Mouse (Mus musculus) kidney, embryonic 15.5 days (tissue): ENCODE results near the gene Angel2. TPM values are rescaled to one million over a fixed set of nuclear protein-coding genes. Genes with fewer than 3 reads are reported as not detected.
A peak's percentile ranks its signal among the peaks of the same experiment; 100 is the strongest.

Experiments
- ATAC-seq: fragments of 200-750 bp; cut with Nextera tagmentation; replicated peaks from 2 replicates; pipeline ENCODE4 v1.8.0; 2017; ENCODE audit warnings: moderate TSS enrichment; ENCODE audit not compliant: low FRiP score
- H3K27ac ChIP-seq: fragments of 300-500 bp; sonication (generic); 2 replicates; pipeline ENCODE4 v1.5.1; 2015; ENCODE audit warnings: mild to moderate bottlenecking, inconsistent platforms
- H3K27me3 ChIP-seq: fragments of 300-500 bp; sonication (generic); 2 replicates; pipeline ENCODE4 v1.6.1; 2015; ENCODE audit warnings: inconsistent platforms
- H3K36me3 ChIP-seq: fragments of 300-500 bp; sonication (generic); 2 replicates; pipeline ENCODE4 v1.6.1; 2015; ENCODE audit warnings: inconsistent platforms
- H3K4me1 ChIP-seq: fragments of 300-500 bp; sonication (generic); 2 replicates; pipeline ENCODE4 v1.6.1; 2015; ENCODE audit warnings: inconsistent platforms
- H3K4me2 ChIP-seq: fragments of 300-500 bp; sonication (generic); 2 replicates; pipeline ENCODE4 v1.6.1; 2015; ENCODE audit warnings: moderate library complexity, mild to moderate bottlenecking, inconsistent platforms
- H3K4me3 ChIP-seq: fragments of 300-500 bp; sonication (generic); replicated peaks from 2 replicates; pipeline ENCODE4 v1.5.1; 2015; ENCODE audit warnings: mild to moderate bottlenecking, inconsistent platforms
- H3K9ac ChIP-seq: fragments of 300-500 bp; sonication (generic); 2 replicates; pipeline ENCODE4 v1.6.1; 2015; ENCODE audit warnings: mild to moderate bottlenecking, inconsistent platforms
- H3K9me3 ChIP-seq: fragments of 300-500 bp; sonication (generic); replicated peaks from 2 replicates; pipeline ENCODE4 v1.6.1; 2016; ENCODE audit warnings: inconsistent platforms
- WGBS: fragments of 180-500 bp; shearing (Covaris S2); methylation state at CpG from one replicate; pipeline ENCODE4 v1.1.7; 2015; ENCODE audit warnings: mixed read lengths; 5-methylcytosine and 5-hydroxymethylcytosine counted together
- polyA plus RNA-seq: library from polyadenylated mRNA; unstranded; fragments of >200 nt; fragmentation: Nextera tagmentation; extraction: Ambion mirVana; gene quantifications from 2 replicates; pipeline ENCODE4 v1.2.1, GENCODE M21; 2015

The Angel2 gene
- polyA plus RNA-seq, 1 experiment from 2014 or later: 45.7 TPM

DNA sequence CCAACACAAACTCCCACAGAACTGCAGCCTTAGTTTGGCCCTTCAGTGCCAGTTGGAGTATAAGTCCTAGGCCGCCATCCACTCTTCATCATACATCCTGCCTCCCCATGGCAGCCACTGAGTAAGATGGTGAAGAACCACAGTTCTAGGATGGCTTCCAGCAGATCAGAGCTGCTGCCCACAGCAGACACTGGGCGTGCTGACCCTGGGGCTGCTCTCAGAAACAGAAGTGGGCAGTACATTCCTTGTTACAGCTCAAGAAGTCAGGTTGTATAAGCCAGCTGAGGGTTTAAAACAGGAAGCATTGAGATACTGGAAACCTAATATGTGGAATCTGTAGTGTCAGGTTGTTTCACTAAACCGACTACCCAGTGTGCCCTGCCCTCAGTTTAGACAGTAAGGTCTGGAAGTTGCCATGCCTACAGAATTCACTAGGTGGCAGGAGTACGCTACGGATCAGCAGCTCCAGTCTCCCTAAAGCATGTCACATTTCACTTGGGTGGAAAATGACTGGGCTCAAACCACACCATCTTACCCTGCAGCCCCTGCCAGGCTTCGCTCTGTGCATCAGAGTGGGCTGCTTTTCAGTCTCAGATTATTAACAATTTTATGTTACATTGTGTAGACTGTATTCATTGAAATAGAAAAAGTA is 19.3 kb downstream of the Angel2 start:
- 47% methylated on average over 6 of the region's 6 CpGs for WGBS
- no peak overlapping the region for H3K9ac ChIP-seq
- peaks cover 94% of the 10 kb centered on the region for H3K36me3 ChIP-seq

DNA sequence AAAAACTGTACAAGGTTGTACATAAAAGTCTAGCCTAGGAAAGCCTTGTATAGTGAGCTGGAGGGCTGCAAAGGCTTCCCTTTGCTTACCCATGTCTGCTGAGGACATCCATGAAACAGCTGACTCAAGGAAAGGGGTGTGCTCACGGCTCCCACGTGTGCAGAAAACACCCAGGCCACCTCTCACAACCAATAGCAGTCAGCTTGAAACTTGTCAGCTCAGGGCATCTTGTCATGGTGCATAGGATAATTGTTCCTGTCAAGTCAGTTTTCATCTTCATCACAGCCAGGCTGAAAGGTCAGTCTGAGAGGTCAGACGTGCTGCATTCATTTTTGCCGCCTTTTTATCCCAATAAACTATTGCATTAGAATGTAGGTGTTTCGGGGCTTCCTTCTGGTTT is 23.1 kb downstream of the Angel2 start:
- no peak for ATAC-seq
- 64% methylated on average over 5 of the region's 5 CpGs for WGBS

More for the DNA sequence above, 19.3 kb downstream of the Angel2 start:
- no peak overlapping the region for H3K4me2 ChIP-seq
- H3K4me1 ChIP-seq: no peaks in the 10 kb centered on the region
- no peaks in the 10 kb centered on the region for H3K27me3 ChIP-seq
- H3K27ac ChIP-seq: no peak overlapping the region
- ATAC-seq: peak; percentile 79
- no peaks in the 10 kb centered on the region for H3K9me3 ChIP-seq
- no peak overlapping the region for H3K4me3 ChIP-seq

DNA sequence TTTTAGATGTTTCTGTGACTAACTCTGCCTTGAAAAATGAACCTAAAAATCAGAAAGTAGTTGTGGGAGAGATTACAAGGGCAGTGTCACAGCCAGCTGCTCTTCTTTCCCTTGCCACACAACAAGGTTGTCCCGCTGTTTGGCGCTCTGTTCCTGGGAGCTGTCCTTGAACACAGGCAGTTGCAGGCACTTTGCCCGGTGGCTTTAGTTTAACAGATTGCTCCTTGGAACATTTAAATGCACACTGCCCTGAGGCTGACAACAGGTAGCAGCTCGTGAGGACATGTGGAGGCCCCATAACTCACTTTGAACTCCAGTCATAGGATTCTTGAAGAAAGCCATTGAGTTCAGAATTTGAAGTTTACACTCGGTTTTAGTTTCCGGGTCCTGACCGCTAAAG is 23.5 kb downstream of the Angel2 start:
- WGBS: 63% methylated on average over 7 of the region's 7 CpGs
- Histone ChIP-seq H3K36me3 (peaks cover 91% of the 10 kb centered on the region), H3K27me3 (no peaks in the 10 kb centered on the region), H3K27ac (0 out of 2 replicates have a peak overlapping the region, but pooled peaks have one; percentile 7), H3K4me3 (no peak overlapping the region), H3K4me2 (no peak overlapping the region), H3K4me1 (no peaks in the 10 kb centered on the region), H3K9me3 (no peaks in the 10 kb centered on the region), H3K9ac (no peak overlapping the region)
- ATAC-seq: no peak

More for the DNA sequence above, 23.1 kb downstream of the Angel2 start:
- no peak overlapping the region for H3K4me2 ChIP-seq
- no peaks in the 10 kb centered on the region for H3K4me1 ChIP-seq
- no peak overlapping the region for H3K9ac ChIP-seq
- no peak overlapping the region for H3K4me3 ChIP-seq
- H3K27ac ChIP-seq: no peak overlapping the region
- peaks cover 91% of the 10 kb centered on the region for H3K36me3 ChIP-seq
- no peaks in the 10 kb centered on the region for H3K27me3 ChIP-seq
- no peaks in the 10 kb centered on the region for H3K9me3 ChIP-seq

DNA sequence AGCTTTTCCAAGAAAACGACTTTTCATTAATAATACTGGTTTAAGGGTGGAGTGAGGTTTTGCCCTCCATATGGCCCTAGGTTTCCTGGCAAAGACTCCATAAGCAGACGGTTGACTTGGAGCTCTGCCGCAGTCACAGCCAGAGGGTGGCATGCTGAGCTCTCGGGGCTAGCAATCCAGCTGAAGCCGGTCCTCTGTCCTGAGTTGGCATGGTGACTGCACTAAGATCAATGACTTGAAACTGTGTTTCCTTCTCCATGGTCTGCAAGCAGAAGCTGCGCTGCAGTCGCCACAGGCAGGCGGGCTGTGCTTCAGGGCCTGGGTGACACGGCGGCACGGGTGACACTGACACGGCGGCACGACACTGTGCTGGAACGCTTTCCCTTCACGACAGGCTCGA is 23.9 kb downstream of the Angel2 start:
- H3K4me3 ChIP-seq: no peak overlapping the region
- H3K4me1 ChIP-seq: no peaks in the 10 kb centered on the region
- H3K27me3 ChIP-seq: no peaks in the 10 kb centered on the region
- peaks cover 91% of the 10 kb centered on the region for H3K36me3 ChIP-seq
- ATAC-seq: no peak
- no peak overlapping the region for H3K4me2 ChIP-seq
- H3K27ac ChIP-seq: 0 out of 2 replicates have a peak overlapping the region, but pooled peaks have one; percentile 7
- no peaks in the 10 kb centered on the region for H3K9me3 ChIP-seq
- 80% methylated on average over 17 of the region's 17 CpGs for WGBS
- no peak overlapping the region for H3K9ac ChIP-seq

DNA sequence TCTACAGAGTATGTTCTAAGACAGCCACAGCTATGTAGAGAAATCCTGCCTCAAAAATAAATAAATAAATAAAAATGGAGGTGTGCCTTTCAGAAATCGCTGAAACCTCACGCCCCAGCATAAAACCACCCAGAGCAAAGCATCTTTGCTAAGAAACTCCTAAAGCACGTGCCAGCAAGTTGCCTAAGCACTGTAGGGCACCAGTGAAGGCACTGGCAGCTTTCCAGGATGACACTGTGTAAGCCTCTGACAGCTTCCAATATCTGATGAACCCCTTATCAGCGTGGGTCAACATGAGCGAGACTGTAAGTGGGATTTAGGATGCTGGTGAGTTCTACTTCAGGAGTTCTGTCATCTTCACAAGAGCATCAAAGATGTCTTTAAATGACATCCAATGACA is 26.1 kb downstream of the Angel2 start:
- Histone ChIP-seq H3K4me2 (no peak overlapping the region), H3K27ac (no peak overlapping the region), H3K9me3 (no peaks in the 10 kb centered on the region), H3K9ac (no peak overlapping the region), H3K36me3 (peaks cover 94% of the 10 kb centered on the region), H3K4me3 (no peak overlapping the region), H3K4me1 (no peaks in the 10 kb centered on the region), H3K27me3 (no peaks in the 10 kb centered on the region)
- ATAC-seq: no peak
- WGBS: 88% methylated on average over 5 of the region's 5 CpGs

DNA sequence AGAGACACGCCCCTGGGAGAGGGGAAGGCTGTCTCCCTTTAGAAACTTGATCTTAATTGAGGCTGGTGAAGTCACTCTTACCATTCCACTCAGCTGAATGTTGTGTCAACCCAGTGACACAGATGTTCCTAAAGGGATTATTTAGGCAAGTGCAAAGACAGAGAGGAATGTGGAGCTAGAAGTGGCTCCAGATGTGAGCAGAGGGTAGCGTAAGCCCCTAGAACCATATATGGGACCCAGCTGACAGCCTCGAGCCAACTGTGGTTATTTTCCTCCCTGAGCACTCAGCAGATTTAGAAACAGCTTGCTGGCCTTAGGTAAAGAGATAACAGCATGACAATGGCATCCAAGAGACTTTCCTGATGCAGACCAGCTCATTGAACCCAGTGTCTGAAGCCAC is 28.1 kb downstream of the Angel2 start:
- H3K27me3 ChIP-seq: no peaks in the 10 kb centered on the region
- H3K27ac ChIP-seq: no peak overlapping the region
- no peak overlapping the region for H3K4me2 ChIP-seq
- H3K4me1 ChIP-seq: no peaks in the 10 kb centered on the region
- ATAC-seq: no peak
- H3K9ac ChIP-seq: no peak overlapping the region
- no peak overlapping the region for H3K4me3 ChIP-seq
- no peaks in the 10 kb centered on the region for H3K9me3 ChIP-seq
- H3K36me3 ChIP-seq: peaks cover 94% of the 10 kb centered on the region
- WGBS: 85% methylated on average over 3 of the region's 3 CpGs

DNA sequence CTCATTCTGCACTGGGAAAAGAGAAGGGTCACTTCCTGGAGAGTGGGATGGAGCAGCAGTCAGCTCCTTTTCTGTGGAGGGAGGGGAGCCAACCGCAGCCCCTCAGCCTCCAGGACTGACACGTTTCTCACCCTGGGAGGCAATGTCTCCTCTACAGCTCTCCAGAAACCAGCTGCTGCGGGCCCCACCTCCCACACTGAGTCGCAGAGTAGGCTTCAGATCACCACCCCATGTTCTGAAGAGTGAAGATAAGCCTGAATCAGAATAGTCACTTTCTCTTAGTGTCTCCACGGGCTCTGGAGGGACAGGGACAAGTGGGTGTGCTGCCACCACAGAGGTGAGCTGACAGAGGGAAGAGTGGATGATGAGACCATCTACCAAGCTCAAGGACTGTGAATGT is 33.9 kb downstream of the Angel2 start:
- no peak overlapping the region for H3K4me2 ChIP-seq
- H3K4me3 ChIP-seq: no peak overlapping the region
- no peak overlapping the region for H3K27ac ChIP-seq
- ATAC-seq: no peak
- H3K27me3 ChIP-seq: no peaks in the 10 kb centered on the region
- 70% methylated on average over 5 of the region's 5 CpGs for WGBS
- peaks cover 81% of the 10 kb centered on the region for H3K36me3 ChIP-seq
- H3K9me3 ChIP-seq: no peaks in the 10 kb centered on the region
- no peaks in the 10 kb centered on the region for H3K4me1 ChIP-seq
- no peak overlapping the region for H3K9ac ChIP-seq

DNA sequence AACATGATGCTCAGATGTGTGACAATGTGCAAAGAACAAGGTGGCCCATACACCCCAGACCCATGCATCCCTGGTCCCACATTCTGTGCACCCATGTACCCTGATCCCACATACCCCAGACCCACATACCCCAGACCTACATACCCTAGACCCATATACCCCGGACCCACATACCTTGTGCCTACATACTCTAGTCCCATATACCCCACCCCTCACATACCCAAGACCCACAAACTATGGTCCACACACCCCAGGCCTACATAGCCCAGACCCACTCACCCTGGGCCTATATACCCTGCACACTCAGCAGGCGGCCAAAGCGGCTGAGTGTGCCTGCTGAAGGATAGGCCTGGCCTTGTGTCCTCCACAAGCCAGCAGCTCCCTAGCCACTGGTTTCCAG is 37.8 kb downstream of the Angel2 start:
- peaks cover 58% of the 10 kb centered on the region for H3K36me3 ChIP-seq
- no peak overlapping the region for H3K4me3 ChIP-seq
- H3K9ac ChIP-seq: no peak overlapping the region
- H3K27me3 ChIP-seq: no peaks in the 10 kb centered on the region
- ATAC-seq: no peak
- no peak overlapping the region for H3K27ac ChIP-seq
- H3K4me2 ChIP-seq: no peak overlapping the region
- 90% methylated on average over 3 of the region's 3 CpGs for WGBS
- no peaks in the 10 kb centered on the region for H3K4me1 ChIP-seq
- no peaks in the 10 kb centered on the region for H3K9me3 ChIP-seq

DNA sequence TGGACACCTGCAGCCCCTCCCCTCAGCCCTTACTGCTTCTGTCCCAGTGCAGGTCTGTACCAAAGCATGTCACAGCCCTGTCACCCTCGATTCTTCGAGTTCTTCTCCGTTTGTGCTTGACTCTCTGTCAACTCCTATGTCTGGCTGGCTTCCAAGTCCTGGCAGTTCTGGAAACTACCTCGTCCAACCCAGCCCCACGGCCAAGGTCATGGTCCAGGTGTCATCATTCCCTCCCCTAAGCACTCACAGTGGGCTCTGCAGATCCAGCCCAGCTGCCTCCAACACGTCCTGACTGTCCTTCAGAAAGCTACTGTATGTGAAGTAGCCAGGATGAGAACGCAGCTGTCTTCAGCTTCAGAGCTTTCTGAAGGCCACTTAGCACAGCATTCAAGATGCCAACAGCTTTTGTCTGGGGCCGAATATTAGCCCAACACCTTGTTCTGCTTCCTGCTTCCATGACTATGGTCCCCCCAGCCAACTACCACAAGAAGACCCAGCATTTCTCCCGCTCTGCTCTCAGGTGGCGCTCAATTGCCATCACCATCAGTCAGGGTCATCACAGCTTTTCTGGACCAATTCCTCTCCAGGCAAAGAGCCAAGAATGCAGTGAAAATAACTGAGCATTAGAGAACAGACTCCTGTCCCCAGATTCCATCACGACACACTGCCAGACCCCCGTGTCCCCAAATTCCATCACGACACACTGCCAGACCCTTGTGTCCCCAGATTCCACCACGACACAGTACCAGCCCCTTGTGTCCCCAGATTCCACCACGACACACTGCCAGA is 40.3 kb downstream of the Angel2 start:
- Histone ChIP-seq H3K4me1 (peaks cover 3% of the 10 kb centered on the region; the same call in 1 of the 2 replicates), H3K9ac (no peak overlapping the region), H3K4me3 (no peak overlapping the region), H3K4me2 (no peak overlapping the region), H3K36me3 (peaks cover 52% of the 10 kb centered on the region), H3K27ac (no peak overlapping the region), H3K27me3 (no peaks in the 10 kb centered on the region), H3K9me3 (no peaks in the 10 kb centered on the region)
- 81% methylated on average over 15 of the region's 15 CpGs for WGBS
- no peak for ATAC-seq

DNA sequence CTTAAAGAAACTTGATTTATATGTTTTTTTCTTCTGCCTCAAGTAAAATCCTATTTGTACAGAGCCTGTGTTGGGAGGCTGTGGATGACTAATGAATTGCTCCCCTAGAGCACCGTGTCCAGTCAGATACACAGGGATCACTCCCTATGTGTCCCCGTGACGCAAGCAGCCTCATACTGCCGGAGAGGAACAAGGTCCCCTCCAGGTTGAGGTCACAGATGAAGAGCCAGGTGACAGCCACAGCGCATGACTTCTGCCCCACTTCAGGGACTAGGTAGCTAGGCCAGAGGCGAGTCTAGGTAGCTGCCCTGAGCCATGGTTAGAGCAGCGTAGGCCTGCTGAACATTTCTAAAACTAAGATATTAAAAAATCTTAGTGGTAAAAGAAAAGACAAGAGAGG is 43.1 kb downstream of the Angel2 start:
- H3K27ac ChIP-seq: no peak overlapping the region
- no peak overlapping the region for H3K4me2 ChIP-seq
- H3K9me3 ChIP-seq: no peaks in the 10 kb centered on the region
- WGBS: 87% methylated on average over 7 of the region's 7 CpGs
- peaks cover 64% of the 10 kb centered on the region for H3K36me3 ChIP-seq
- H3K9ac ChIP-seq: no peak overlapping the region
- ATAC-seq: no peak
- H3K4me3 ChIP-seq: no peak overlapping the region
- H3K4me1 ChIP-seq: peaks cover 3% of the 10 kb centered on the region; the same call in 1 of the 2 replicates
- no peaks in the 10 kb centered on the region for H3K27me3 ChIP-seq

DNA sequence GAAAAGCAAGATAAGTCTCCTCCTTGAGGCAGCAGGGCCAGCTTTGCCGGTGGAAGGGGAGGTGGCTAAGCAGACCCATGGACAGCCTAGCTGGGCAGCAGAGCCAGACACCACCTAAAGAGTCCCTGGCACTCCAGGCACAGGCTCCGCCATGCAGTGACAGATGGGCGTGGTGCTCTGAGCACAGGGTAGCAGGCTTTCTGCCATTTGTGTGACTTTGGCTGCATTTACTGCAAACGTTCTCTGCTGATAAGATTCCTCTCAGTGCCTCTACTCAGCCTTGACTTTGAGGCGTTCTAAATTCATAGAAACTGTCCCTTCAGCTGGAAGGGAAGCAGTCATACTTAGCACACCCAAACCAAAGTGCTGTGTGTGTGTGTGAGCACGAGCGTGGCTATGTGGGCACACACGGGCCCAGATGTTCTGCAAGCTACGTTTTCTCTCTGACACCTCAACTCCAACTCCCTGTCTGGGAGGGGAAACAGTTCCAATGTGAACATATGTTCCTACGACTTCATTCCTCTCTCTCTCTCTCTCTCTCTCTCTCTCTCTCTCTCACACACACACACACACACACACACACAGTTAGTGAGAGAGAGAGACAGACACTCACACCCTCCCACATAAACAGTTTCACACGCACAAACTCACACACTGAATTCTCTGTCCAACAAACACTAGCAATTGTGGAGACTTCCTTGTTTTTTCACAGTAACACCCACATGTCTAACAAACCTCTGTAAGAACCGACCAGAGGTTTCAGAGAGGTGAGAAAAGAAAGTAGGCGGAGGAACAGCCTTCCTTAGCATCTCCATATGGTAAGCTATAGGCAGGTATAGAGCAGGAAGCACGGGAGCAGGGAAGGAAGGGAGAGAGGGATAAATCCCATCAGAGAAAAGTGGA is 47.0 kb downstream of the Angel2 start:
- WGBS: 76% methylated on average over 14 of the region's 14 CpGs
- Histone ChIP-seq H3K4me3 (no peak overlapping the region), H3K9ac (no peak overlapping the region), H3K4me1 (peaks cover 10% of the 10 kb centered on the region), H3K36me3 (peaks cover 68% of the 10 kb centered on the region), H3K27ac (no peak overlapping the region), H3K4me2 (no peak overlapping the region), H3K27me3 (no peaks in the 10 kb centered on the region), H3K9me3 (no peaks in the 10 kb centered on the region)
- no peak for ATAC-seq
